Mouse (Mus musculus) liver, adult 2 months (tissue): ENCODE results near the gene Kalrn.

Source experiments
- CTCF ChIP-seq: fragments of 200-500 bp; IDR thresholded peaks from 2 replicates; pipeline ENCODE4 v1.5.1; 2011; ENCODE audit warnings: low read depth, low read length, control low read depth
- POLR2A ChIP-seq: fragments of 200-500 bp; IDR thresholded peaks from 2 replicates; pipeline ENCODE4 v1.6.1; 2011; ENCODE audit warnings: low read length, control low read depth; ENCODE audit not compliant: insufficient read depth; ENCODE audit errors: extremely low read depth

DNA sequence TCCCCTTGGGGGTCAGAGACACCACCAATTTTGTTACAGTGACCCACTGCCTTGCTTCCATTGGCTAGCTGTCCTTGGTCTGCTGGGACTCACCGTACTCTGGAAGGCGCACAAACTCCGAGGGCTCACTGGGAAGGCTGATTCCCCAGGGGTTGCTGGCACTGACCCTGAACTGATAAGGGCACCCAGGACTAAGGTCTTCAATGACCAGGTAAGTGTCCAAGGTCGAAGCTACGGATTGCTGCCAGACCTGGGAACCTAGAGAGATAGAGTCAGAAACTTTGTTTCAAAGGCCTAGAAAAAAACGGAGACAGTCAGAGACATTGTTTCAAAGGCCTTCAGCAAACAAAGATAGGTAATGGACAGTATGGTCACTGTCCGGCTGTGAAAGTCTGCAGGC is 586.3 kb downstream of the Kalrn start:
- TF ChIP-seq CTCF (no peak), POLR2A (no peak)
